Mouse (Mus musculus): ENCODE results near the gene Trmt10a. TPM values are rescaled to one million over a fixed set of nuclear protein-coding genes. Genes with fewer than 3 reads are reported as not detected.

The Trmt10a gene
- polyA plus RNA-seq, 1 experiment from 2014 or later: 13.7 TPM

GRCm38 (mm10) chr3:138142052-138142732 is 1.1 kb upstream of the Trmt10a start:
- Histone ChIP-seq H3K9me3 (no peaks in the 10 kb centered on the region), H3K36me3 (peaks cover 3% of the 10 kb centered on the region; the same call in 1 of the 2 replicates), H3K4me3 (peak overlapping the region; percentile 73), H3K27me3 (ENCODE audit: insufficient read depth, poor library complexity, severe bottlenecking) (no peaks in the 10 kb centered on the region), H3K27ac (peak overlapping the region; percentile 96), H3K4me1 (peaks cover 3% of the 10 kb centered on the region; the same call in 1 of the 2 replicates)
- no peak for DNase-seq (ENCODE audit: low spot score)
- WGBS: 64% methylated on average over 4 of the region's 4 CpGs

- Histone ChIP-seq H3K27ac (peak overlapping the region; percentile 96), H3K4me1 (peaks cover 3% of the 10 kb centered on the region; the same call in 1 of the 2 replicates), H3K4me3 (peak overlapping the region; percentile 73), H3K9me3 (no peaks in the 10 kb centered on the region), H3K36me3 (peaks cover 3% of the 10 kb centered on the region; the same call in 1 of the 2 replicates), H3K27me3 (ENCODE audit: insufficient read depth, poor library complexity, severe bottlenecking) (no peaks in the 10 kb centered on the region)
- no peak for DNase-seq (ENCODE audit: low spot score)
- 9% methylated on average over 12 of the region's 12 CpGs for WGBS
Observed at GRCm38 (mm10) chr3:138142733-138143314, 424 bp upstream of the Trmt10a start.

GRCm38 (mm10) chr3:138144060-138144641 is 903 bp downstream of the Trmt10a start:
- H3K4me3 ChIP-seq: peak overlapping the region; percentile 73
- H3K27me3 ChIP-seq (ENCODE audit: insufficient read depth, poor library complexity, severe bottlenecking): no peaks in the 10 kb centered on the region
- peaks cover 3% of the 10 kb centered on the region; the same call in 1 of the 2 replicates for H3K4me1 ChIP-seq
- WGBS: under 1% methylated on average over 18 of the region's 18 CpGs
- DNase-seq (ENCODE audit: low spot score): no peak
- H3K27ac ChIP-seq: peak overlapping the region; percentile 96
- H3K9me3 ChIP-seq: no peaks in the 10 kb centered on the region
- peaks cover 10% of the 10 kb centered on the region for H3K36me3 ChIP-seq

- 7% methylated on average over 8 of the region's 8 CpGs for WGBS
- Histone ChIP-seq H3K27ac (peak within 1 kb of the TSS; percentile 96), H3K9me3 (no peaks in the 10 kb centered on the region), H3K4me1 (peaks cover 3% of the 10 kb centered on the region; the same call in 1 of the 2 replicates), H3K36me3 (peaks cover 16% of the 10 kb centered on the region), H3K4me3 (peak within 1 kb of the TSS; percentile 73), H3K27me3 (ENCODE audit: insufficient read depth, poor library complexity, severe bottlenecking) (no peaks in the 10 kb centered on the region)
- DNase-seq (ENCODE audit: low spot score): peak; percentile 84
Observed at GRCm38 (mm10) chr3:138144642-138145171, 1.5 kb downstream of the Trmt10a start, which contains the start of gene Mttp. Mttp (minus strand) TSS chr3:138144968.

- WGBS: 86% methylated on average over 2 of the region's 2 CpGs
- Histone ChIP-seq H3K27me3 (ENCODE audit: insufficient read depth, poor library complexity, severe bottlenecking) (no peaks in the 10 kb centered on the region), H3K27ac (no peak overlapping the region), H3K36me3 (peaks cover 38% of the 10 kb centered on the region), H3K4me1 (no peaks in the 10 kb centered on the region), H3K4me3 (no peak overlapping the region), H3K9me3 (no peaks in the 10 kb centered on the region)
- DNase-seq (ENCODE audit: low spot score): no peak
Observed at GRCm38 (mm10) chr3:138148811-138149210, 5.6 kb downstream of the Trmt10a start.

- WGBS: 88% methylated on average over 4 of the region's 4 CpGs
- peaks cover 32% of the 10 kb centered on the region for H3K36me3 ChIP-seq
- no peaks in the 10 kb centered on the region for H3K9me3 ChIP-seq
- H3K27me3 ChIP-seq (ENCODE audit: insufficient read depth, poor library complexity, severe bottlenecking): no peaks in the 10 kb centered on the region
- no peaks in the 10 kb centered on the region for H3K4me1 ChIP-seq
- DNase-seq (ENCODE audit: low spot score): no peak
- H3K27ac ChIP-seq: no peak overlapping the region
- no peak overlapping the region for H3K4me3 ChIP-seq
Observed at GRCm38 (mm10) chr3:138155062-138155461, 11.8 kb downstream of the Trmt10a start.

- WGBS: 74% methylated on average over 10 of the region's 10 CpGs
- H3K4me3 ChIP-seq: no peak overlapping the region
- H3K27me3 ChIP-seq (ENCODE audit: insufficient read depth, poor library complexity, severe bottlenecking): no peaks in the 10 kb centered on the region
- H3K9me3 ChIP-seq: no peaks in the 10 kb centered on the region
- DNase-seq (ENCODE audit: low spot score): no peak
- H3K36me3 ChIP-seq: peaks cover 26% of the 10 kb centered on the region
- no peak overlapping the region for H3K27ac ChIP-seq
- no peaks in the 10 kb centered on the region for H3K4me1 ChIP-seq
Observed at GRCm38 (mm10) chr3:138156651-138157050, 13.4 kb downstream of the Trmt10a start.

- H3K27me3 ChIP-seq (ENCODE audit: insufficient read depth, poor library complexity, severe bottlenecking): no peaks in the 10 kb centered on the region
- peaks cover 5% of the 10 kb centered on the region for H3K36me3 ChIP-seq
- peak; percentile 57 for DNase-seq (ENCODE audit: low spot score)
- H3K4me3 ChIP-seq: no peak overlapping the region
- WGBS: 84% methylated on average over 10 of the region's 10 CpGs
- no peak overlapping the region for H3K27ac ChIP-seq
- H3K4me1 ChIP-seq: 0 out of 2 replicates have a peak, but pooled peaks cover 6% of the 10 kb centered on the region
- no peaks in the 10 kb centered on the region for H3K9me3 ChIP-seq
Observed at GRCm38 (mm10) chr3:138161623-138162022, 18.4 kb downstream of the Trmt10a start.

- H3K27me3 ChIP-seq (ENCODE audit: insufficient read depth, poor library complexity, severe bottlenecking): no peaks in the 10 kb centered on the region
- H3K4me1 ChIP-seq: 0 out of 2 replicates have a peak, but pooled peaks cover 6% of the 10 kb centered on the region
- 60% methylated on average over 4 of the region's 4 CpGs for WGBS
- H3K4me3 ChIP-seq: no peak overlapping the region
- 0 out of 2 replicates have a peak, but pooled peaks cover 2% of the 10 kb centered on the region for H3K36me3 ChIP-seq
- no peak overlapping the region for H3K27ac ChIP-seq
- no peak for DNase-seq (ENCODE audit: low spot score)
- H3K9me3 ChIP-seq: no peaks in the 10 kb centered on the region
Observed at GRCm38 (mm10) chr3:138162553-138163183, 19.4 kb downstream of the Trmt10a start.

GRCm38 (mm10) chr3:138173291-138173690 is 30.0 kb downstream of the Trmt10a start:
- Histone ChIP-seq H3K4me3 (no peak overlapping the region), H3K27me3 (ENCODE audit: insufficient read depth, poor library complexity, severe bottlenecking) (no peaks in the 10 kb centered on the region), H3K27ac (no peak overlapping the region), H3K4me1 (0 out of 2 replicates have a peak, but pooled peaks cover 5% of the 10 kb centered on the region), H3K36me3 (no peaks in the 10 kb centered on the region), H3K9me3 (no peaks in the 10 kb centered on the region)
- WGBS: 72% methylated on average over 10 of the region's 10 CpGs
- peak; percentile 39 for DNase-seq (ENCODE audit: low spot score)

- no peak for DNase-seq (ENCODE audit: low spot score)
- Histone ChIP-seq H3K4me3 (no peak overlapping the region), H3K4me1 (0 out of 2 replicates have a peak, but pooled peaks cover 5% of the 10 kb centered on the region), H3K9me3 (no peaks in the 10 kb centered on the region), H3K27ac (no peak overlapping the region), H3K36me3 (no peaks in the 10 kb centered on the region), H3K27me3 (ENCODE audit: insufficient read depth, poor library complexity, severe bottlenecking) (no peaks in the 10 kb centered on the region)
- WGBS: 79% methylated on average over 6 of the region's 6 CpGs
Observed at GRCm38 (mm10) chr3:138175551-138175950, 32.3 kb downstream of the Trmt10a start.

- DNase-seq (ENCODE audit: low spot score): peak; percentile 30
- H3K27me3 ChIP-seq (ENCODE audit: insufficient read depth, poor library complexity, severe bottlenecking): no peaks in the 10 kb centered on the region
- H3K4me3 ChIP-seq: no peak overlapping the region
- H3K9me3 ChIP-seq: no peaks in the 10 kb centered on the region
- no peaks in the 10 kb centered on the region for H3K36me3 ChIP-seq
- H3K4me1 ChIP-seq: no peaks in the 10 kb centered on the region
- 83% methylated on average over 2 of the region's 2 CpGs for WGBS
- H3K27ac ChIP-seq: no peak overlapping the region
Observed at GRCm38 (mm10) chr3:138182019-138182418, 38.8 kb downstream of the Trmt10a start.

Measured in heart, embryonic 10.5 days (tissue).